Mouse (Mus musculus) embryo, embryonic 9.5 days (tissue): ENCODE results near the gene Gm3755.
"Not testable (repeated sequence)": the region's sequence is repeated elsewhere in the genome, so short reads cannot be mapped to it uniquely, and the experiment has no call there.

Experiments used
- DNase-seq: peaks from one replicate; pipeline ENCODE4 v3.0.0-alpha.2; 2017; ENCODE audit errors: extremely low spot score

The Gm3755 gene

GRCm38 (mm10) chr14:7450817-7451216 lies at the start of gene Gm3755:
Gm3755 (minus strand) TSS chr14:7450917.
- not testable (repeated sequence) for DNase-seq

DNA sequence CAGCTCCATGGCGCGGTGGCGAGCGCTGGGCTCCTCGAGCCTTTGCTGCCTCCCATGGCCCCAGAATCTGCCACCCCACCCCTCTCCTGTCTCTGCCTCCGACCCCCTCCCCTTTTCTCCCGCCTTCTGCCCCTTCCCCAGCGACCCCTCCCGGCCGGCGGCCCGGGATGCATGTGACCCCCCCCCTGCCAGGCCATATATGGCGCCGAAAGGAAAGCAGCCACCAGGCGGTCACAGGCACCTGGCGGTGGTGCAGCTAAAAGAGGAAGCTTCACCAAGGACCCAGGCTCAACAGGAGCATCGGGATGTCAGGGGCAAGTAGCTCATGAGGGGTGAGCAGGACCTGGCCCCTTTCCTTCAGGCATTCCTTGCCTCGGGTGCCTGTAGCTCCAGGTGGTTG lies 38.0 kb upstream of the Gm3755 start:
- DNase-seq, result peak; percentile 37

- not testable (repeated sequence) for DNase-seq
These were observed 32.9 kb upstream of the Gm3755 start, which contains the start of gene Gm3752 for GRCm38 (mm10) chr14:7483662-7484061. Gm3752 (minus strand) TSS chr14:7483762.

DNA sequence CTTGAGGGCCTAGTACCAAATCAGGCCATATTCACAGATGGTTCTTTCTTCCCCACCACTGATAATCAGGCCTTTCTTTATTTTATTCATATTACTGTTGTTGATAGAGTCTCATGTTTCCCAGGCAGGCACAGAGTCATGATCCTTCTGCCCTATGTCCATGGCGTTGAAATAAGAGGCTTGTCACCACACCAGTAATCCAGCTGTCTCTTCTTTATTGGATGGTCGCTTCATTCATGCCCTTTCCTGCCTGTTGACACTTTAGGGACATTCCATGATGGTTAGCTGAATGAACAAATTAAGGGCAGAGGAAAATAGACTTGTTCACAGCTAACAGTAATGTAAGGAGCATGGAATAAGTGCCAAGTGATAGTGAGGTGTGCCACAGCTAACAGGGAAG lies 28.2 kb downstream of the Gm3755 start:
- DNase-seq, result not testable (repeated sequence)
